Mouse (Mus musculus) liver (tissue): ENCODE data around the gene Phlpp1.
A peak's percentile ranks its signal among the peaks of the same experiment; 100 is the strongest.

Experiments
- DNase-seq: peaks from one replicate; pipeline ENCODE4 v3.0.0-alpha.2; 2020; ENCODE audit warnings: mixed read lengths

Phlpp1 gene

DNA sequence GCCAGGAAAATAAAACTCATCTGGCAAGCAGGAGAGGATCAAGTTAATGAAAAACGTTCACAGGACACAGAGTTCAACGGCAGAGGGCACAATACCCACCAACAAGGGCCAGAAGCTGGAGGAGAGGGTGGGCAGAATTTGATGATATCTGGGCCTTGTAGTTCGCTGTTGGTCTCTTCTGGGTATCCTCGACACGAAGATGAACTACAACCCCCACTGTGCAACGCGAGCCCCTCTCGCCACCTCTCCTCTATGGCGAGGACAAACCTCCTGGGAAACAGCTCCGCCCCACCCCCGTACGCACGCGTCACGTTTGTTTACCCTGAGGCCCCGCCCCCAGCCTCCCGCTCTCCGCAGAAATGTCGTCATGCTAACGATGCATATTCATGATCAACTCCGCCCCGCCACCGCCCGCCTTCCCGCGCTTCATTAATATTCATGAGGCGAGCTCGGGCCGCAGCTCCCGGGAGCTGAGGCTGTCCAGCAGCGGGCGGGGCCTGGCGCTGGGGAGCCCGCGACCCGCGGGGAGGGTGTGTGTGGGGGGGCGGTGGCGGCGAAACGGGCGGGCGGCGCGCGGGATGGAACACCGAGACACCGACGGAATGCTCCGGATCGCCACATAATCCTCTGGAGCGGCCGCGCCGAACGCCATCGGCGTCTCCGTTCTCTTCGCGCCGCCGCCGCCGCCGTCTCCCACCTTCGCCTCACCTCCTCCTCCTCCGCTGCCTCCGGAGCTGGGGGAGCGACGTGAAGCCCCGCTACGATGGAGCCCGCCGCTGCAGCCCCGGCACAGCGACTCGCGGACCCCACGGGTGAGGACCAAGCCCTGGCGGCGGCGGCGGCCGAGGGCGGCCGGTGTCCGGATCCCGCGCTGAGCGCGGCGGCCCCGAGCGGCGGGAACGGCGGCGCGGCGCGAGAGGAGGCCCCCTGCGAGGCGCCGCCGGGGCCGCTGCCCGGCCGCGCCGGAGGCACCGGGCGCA lies at the start of gene Phlpp1:
Phlpp1 (plus strand) TSS at position 512 of the 980 bp plus-strand sequence.
- DNase-seq: peak; percentile 100

DNA sequence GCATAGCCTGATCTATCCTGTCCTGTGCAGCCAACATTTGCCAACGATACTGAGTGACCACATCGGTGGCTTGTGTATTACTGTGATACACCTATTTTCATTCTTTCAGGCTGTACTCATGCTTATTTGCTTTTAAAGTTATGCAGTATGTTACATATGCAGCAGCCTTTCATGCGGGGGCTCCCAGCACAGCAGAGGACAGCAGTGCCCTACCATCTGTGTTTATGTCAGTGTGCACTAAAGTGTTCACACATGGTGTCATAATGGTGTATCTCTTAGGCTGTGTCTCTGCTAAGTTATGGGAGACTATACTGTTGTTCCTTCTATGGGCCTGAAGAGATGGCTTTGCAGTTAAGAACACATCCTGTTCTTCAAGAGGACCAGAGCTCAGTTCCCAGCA lies 45.0 kb upstream of the Phlpp1 start:
- DNase-seq: no peak

DNA sequence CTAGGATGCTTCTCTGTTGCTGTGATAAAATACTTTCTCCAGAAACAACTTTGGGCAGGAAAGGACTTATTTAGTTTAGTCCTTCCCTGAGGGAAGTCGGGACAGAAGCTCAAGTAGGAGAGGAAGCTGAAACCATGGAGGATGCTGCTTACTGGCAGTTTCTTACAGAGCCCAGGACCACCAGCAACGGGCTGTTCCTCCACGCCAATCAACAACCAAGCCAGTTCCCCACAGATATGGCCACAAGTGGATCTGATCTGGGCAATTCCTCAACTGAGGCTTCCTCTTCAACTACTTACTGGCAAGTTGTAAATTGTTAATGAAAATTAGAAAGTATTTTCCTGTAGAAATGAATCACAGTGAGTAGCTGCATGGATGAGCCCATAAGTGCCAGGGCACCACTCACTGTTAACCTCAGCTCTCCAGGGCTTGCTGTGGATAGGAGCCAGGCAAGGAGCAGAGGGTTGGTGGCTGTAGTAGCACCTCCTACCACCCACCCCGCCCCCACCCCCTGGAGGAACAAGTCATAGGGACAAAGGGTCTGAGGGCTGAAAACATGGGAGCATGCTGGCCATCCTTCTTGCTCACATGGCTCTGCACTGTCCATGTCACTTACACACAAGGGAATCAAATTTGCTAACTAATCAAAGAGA lies 39.7 kb upstream of the Phlpp1 start:
- DNase-seq: no peak

DNA sequence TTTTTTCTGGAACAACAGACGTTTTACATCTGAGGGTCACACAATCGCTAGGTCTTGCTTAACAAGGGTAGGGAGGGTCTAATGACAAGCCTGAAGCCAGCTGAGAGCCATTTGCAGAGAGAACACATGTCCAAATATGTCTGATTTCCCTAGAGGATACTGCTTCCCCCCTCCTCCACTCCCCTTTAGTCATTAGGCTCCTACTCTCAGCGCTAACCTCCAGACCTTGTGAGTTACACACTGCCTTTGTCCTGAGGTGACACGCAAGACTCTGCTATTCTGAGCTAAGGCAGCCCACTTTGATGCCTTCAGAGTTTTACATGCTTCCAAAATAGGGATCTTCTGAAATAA lies 39.2 kb upstream of the Phlpp1 start:
- no peak for DNase-seq

DNA sequence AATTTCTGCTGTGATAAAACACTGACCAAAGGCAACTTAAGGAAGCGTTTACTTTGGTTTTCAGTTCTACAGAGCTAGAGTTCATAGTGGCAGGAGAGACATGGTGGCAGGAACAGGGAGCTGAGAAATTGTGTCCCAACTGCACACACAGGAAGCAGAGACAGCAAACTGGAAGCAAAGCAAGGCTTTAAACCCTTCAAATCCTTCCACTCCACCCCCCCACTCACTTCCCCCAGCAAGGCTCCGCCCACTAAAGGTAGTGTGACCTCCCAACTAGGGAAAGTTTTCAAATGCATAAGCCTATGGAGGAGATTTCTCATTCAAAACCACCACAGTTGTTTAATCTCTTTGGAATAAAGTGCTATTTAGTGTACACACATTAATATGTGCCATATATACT lies 32.9 kb upstream of the Phlpp1 start:
- DNase-seq: no peak

DNA sequence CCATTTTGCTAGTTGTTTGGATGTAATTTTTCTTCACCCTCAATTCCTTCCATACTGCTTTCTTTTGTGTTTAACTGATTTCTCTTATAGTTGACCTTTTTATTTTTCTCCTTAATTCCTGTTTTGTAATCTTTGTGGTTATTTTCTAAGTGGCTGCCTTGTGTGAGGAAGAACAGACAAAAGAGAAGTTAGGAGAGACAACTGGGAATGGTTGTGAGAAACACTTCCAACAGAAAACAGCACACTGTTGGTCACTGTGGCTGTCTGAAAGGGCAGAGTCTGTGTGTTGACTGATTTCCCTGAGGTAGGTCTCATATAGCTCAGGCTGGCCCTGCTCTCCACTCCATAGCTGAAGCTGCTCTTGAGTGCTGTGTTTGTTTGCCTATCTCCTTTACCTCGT lies 32.4 kb upstream of the Phlpp1 start:
- DNase-seq: no peak

DNA sequence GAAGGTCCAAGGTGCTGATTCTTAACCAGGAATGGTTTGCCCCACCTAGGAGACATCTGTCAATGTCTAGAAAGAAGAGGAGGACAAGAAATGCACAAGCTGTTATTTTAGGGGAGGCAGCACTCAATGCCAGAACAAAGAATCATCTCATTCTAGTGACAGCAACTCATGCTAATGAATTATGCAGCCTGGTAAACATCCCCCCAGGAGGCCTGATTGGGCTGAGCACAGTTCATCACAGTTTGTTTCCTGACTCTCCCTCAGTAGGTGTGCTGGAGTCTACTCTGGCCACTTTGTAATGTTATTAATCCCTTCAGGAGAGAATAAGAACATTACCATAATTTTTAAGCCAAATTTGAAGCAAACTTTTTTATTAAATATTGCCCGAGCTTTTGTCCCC lies 29.5 kb upstream of the Phlpp1 start:
- no peak for DNase-seq

DNA sequence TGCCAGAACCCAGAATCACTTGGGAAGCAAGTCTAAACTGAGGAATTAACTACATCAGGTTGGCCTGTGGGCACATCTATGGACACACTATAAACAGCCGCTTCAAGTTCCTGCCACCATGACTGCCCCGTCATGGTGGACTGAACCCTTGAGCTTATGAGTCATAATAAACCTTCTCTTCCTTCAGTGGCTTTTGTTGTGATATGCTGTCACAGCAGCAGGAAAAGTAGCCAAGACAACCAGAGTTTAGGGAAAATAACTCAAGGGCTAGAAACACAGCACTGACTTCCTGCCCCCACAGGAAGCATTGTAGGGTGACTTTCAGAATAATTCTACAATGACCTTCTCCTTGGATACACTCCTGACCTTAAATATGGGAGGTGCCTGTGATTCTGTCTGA lies 27.0 kb upstream of the Phlpp1 start:
- DNase-seq: no peak

DNA sequence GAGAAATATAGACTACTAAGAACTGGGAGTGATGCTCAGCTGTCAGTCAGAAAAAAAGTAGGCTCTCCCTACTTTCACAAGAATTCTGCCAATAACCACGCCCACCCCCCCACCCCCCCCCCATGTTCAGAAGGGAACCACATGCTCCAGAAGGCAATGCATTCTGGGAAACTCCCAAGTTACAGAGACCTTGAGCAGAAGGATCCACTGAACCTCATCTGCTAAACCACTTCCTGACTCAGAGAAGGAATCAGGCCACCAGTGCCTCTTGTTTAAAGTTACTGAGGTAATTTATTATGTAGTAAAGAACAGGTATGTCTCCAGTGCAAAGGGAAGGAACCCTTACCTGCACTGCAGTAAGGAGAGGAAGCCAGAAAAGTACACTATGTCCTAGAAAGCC lies 26.5 kb upstream of the Phlpp1 start:
- no peak for DNase-seq

DNA sequence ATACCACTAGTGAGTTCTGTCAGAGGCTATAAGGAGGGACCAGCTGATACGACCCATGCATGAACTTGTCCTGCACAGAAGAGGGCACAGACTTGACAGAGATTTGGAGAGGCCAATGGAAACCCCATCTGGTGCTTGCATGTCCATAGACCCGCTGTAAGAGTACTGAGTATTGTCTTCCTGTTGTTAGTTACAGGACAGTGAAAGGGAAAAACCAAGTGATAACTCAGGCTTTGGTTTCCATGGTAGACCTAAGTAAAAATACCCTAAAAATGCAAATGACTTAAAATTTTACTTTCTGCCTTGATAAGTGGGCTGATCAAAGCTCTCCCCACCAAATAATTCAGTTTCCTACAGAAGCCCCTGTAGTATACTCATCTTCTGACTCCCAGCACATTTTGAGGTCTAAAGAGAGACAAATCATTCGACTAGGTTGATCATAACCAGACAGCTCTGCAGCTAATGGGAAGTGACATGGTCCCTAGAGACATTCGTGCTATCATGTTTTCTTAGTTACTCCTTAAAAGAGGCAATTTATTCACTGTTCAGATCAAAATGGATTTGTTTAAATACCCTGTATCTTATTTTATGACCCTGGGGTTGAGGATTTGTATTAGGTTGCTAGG lies 25.9 kb upstream of the Phlpp1 start:
- no peak for DNase-seq

DNA sequence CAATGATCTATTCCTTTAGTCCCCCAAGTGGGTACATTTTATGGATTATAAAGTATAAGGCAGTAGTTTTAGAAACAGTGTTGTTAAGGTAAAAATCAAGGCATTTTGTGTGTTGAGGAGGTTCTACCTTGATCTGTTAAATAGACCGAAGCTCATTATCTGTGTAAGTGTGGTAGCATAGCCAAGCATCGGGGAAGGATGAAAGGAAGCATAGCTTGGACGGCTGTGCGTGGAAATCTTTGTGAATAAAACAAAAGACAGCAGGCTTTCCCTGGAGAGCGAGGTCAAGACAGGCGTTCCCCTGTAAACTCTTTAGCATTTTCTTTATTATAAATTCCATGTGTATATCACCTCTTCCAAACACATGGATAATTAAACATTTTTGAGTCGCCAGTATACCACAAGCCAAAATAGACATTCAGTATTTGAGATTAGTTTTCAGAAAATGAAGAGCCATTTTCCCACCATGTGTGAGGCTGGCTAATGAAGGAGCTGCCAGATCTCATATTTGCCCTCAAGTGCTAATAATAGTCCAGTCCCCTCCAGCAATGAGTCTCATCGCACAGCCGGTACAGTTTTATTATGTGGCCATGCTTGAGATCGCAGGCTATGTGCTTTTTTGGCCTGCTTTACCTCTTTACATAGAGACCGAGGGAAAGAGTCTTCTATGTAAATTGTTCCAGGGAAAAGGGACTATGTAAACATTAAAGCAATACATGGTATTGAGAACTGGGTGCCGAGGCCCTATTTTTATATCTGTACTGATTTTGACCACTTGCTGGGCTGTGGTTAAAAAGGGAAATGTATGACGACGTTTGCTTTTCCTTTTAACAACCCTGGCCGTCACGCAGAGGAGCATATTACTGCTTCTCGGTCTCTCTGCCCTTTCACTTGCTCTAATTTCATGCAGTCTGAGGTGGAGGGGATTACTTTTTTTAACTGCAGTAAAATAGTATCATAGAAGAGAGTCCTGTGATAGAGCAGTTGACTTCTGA lies 22.9 kb upstream of the Phlpp1 start:
- no peak for DNase-seq

DNA sequence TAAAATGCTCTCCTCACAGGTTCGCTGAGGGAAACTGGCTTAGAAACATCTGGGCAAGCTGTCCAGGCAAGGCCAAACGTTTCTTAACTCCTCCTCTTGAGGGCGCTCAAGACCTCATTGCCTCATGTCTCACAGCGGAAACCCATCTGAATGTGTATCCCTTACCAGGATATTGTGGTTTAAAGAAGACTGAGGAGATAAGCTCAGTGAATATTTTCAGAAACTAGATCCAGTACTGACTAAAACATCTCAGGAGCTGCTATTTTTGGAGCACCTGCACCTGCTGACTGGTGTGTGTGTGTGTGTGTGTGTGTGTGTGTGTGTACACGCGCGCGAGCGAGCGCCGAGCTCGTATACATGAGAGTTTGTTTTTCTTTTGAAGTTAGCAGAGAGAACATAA lies 19.7 kb upstream of the Phlpp1 start:
- peak; percentile 38 for DNase-seq

DNA sequence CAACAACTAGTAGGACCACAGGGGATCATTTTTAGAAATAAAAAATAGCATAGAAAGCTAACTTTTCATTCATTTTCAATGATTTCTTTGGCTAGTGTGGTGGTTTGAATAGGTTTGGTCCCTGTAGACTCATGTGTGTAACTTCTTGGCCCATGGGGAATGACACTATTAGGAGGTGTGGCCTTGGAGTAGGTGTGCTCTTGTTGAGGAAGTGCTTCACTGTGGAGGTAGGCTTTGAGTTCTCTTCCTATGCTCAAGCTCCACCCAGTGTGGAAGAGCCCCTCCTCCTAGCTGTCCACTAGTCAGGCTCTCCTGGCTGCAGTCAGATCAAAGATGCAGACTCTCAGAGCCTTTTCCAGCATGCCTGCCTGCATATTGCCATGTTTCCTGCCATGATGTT lies 18.8 kb upstream of the Phlpp1 start:
- no peak for DNase-seq

DNA sequence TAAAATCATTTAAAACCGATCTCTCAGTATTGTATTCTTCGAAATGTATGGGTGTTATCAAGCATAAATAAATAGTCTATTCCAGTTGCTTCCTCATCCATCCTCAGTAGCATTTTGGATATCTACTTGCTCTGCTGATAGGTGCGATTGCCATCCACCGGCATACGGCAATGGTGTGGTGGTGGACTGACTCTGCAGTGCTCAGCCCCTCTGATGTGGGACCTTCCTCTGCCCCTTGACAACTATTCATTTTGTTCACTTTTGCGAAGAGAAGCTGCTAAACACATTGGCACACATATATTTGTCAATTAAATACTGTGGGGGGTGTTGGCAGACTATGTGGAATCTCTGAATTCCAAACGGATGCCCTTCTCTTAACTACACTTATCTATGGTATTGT lies 17.0 kb upstream of the Phlpp1 start:
- DNase-seq: no peak

DNA sequence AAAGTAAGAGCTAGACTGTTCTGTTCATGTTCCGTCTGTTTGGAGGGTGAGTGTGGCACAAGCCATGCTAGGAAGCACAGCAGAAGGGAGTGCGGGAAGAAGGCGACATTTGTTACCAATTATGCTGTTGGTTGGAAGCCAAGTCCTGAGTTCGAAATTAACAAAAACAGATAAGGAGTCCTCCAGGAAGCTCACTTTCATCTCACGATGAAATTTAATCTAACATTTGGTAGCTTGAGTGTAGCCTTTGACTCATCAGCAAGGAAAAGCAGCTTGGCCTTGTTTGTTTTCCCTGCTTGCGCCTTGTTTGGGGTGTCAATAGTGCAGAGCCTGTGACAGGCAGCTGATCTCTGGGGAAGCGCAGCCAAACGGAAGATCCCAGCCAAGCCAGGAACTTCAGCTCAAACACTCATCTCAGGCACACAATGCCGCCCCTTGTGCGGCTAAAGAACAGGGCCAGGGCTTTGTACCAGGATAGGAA lies 16.4 kb upstream of the Phlpp1 start:
- no peak for DNase-seq

DNA sequence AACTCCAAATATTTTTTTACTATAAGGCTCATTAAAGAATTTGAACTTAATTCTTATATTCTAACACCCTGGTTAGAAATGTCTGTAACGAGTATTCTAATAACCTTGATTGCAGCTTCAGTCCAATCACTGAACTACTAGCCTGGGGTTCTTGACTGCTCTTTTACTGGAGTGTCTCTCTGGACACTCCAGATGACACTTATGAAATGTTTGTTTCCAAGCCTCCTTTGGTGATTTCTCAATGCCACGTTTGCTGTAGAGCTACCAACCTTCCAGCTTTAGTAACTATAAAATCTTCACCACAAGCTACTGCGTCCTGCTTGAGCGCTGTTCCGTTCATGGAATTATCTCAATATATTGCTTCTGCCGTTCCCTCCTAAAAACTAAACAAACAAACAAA lies 15.8 kb upstream of the Phlpp1 start:
- DNase-seq: no peak

DNA sequence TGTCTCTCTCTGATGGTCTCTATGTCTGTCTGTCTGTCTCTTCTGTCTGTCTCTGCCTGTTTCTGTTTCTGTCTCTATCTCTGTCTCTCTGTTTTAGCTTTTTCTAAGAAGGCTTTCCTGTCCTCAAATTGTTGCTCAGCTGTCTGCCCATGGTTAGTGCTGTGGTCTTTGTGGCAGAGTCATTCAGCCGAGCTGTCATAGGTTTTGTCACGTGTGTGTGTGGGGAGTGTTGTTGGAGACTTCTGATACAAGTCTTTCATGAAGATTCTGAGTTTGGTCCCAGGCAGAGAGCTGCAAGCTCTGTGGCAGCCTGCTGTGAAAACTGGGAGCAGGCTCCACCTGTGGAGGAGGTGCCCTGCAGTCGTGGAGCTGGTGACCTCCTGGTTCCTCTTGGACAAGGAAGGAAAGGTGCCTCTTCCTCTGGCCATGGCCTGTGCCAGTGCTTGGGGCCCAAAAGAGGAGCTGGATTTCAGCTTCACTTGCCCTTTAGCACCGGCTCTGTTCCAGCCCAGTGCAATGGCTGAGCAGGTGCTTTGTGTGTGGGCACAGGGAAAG lies 13.5 kb upstream of the Phlpp1 start:
- DNase-seq: no peak

DNA sequence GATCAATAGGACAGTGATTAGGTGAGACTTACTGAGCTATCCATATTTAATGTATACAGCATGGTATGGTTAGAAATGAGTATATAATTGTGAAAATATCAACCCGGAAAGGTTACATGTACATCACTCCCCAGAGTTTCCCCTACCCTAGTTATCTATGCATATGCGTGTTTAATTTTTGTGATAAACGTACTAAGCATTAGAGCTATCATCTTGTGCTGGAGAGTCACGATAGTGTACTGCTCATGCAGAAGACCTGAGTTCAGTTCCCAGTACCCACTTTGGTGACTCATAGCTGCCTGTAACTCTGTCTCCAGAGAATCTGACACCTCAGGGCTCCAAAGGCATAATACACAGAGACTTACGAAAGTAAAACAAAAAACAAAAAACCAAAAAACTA lies 11.9 kb upstream of the Phlpp1 start:
- no peak for DNase-seq

DNA sequence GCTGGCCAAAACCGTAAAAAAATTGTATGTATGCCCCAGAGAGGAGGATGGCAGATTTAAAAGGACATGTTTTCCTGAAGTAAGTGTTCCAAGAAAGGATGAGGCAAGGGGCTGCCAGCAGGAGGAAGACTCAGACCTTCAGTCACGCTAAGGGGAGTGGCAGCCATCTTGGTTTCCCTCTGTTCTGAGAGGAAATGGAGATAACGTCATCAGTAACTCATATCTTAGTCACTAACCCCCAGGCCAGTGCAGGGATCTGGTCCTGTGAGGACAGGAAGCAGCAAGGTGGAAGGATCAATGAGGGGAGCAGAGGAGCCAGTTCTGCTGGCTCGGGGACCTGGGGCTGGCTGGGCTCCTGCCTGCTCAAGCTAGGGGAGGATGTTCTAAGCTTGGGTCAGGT lies 10.6 kb upstream of the Phlpp1 start:
- no peak for DNase-seq

DNA sequence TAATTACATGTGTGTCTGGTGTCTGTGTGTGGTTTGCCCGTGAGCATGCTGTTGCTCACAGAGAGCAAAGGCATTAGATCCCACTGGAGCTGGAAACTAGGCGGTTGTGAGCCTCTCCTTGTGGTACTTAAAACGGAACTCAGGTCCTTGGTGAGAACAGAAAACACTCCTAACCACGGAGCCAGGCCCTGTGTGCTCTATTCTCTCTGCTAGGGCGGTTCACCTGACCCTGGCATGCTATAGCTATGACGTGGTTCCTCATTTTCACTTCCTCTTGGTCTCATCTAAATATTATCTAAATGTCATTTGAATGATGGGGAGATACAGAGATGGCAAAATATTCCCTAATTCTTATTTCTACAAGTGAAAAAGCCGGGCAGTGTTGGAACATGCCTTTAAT lies 9.0 kb upstream of the Phlpp1 start:
- DNase-seq: no peak

DNA sequence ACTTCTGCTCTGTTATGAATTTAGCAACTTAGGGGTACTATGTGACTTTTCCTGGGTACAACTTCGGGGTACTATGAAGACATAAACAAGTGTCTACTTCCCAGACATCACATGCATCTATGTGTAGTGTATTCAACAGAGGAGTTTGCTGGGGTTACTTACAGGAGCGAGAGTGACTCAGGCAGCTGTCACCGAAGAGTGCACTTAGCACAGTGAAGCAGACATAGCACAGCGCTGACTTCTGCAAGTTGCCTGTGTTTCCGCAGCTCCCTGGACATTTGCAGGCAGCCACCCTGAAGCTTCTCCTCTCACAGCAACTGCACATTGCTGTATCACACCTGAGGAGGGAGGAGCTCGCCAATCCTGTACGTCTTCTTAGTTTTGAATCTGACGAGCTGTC lies 8.2 kb upstream of the Phlpp1 start:
- DNase-seq: no peak

DNA sequence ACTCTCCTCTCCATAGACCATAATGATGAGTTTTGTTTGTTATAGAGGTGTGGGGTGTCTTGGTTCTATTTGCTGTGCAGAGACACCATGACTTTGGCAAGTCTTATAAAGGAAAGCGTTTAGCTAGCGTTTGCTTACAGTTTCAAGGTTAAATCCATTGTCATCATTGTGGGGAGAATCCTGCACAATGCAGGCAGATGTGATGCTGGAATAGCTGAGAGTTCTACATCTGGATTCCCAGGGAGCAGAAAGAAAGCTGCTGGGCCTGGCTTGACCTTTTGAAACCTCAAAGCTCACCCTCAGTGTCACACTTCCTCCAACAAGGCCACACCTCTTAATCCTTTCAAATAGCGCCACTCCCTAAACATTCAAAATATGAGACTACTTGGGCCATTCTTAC lies 7.4 kb upstream of the Phlpp1 start:
- no peak for DNase-seq
